Mouse (Mus musculus) spleen, postnatal 4 days (tissue): ENCODE results near the gene Glis1.
A peak's percentile ranks its signal among the peaks of the same experiment; 100 is the strongest.

Experiments
- DNase-seq, 2 experiments: peaks; one replicate each; pipeline ENCODE4 v3.0.0; 2022; ENCODE audit warnings: low spot score in 2 of 2

Gene Glis1

DNA sequence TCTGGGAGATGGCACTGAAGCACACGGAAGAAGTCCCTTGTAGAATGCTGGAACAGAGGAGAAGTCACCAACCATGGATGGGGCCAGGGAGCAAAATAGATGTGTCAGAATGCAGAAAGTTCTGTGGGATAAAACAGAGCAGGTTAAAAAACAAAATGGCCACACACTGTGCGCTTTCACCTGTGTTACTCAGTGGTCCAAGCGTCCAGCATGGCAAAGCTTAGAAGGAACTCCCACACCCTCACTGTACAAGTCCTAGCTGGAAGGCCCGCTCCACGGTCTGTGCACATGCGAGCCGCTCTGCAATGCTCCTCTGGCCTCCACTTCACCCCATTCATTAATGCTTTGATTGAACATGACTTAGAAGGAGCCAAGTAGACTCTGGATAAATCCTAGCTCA, 81.2 kb downstream of the Glis1 start:
- peak in 1 of 2 experiments; percentile 55 for DNase-seq

DNA sequence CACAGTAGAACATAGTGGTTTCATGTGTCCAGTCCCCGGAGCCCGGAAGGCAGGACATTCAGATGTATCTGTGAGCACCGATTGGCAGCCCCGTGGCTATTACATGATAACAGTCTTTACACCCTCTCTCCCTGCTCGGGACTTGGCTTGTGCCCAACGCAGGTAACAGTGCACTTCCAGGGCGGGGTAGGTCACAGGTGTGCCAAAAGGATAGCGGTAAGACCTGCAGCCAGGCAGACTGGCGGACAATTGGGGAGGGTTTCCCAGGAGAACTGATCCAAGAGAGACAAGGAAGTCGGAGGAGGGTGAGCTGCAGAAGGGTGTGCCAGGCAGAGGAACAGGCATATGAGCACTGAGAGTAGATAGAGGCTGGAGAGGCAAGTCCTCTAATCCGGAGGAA, 84.4 kb downstream of the Glis1 start:
- DNase-seq, result peak in 1 of 2 experiments; percentile 56

- DNase-seq, result peak in 1 of 2 experiments; percentile 48
Measured at GRCm38 (mm10) chr4:107520071-107520470, 85.7 kb downstream of the Glis1 start.

DNA sequence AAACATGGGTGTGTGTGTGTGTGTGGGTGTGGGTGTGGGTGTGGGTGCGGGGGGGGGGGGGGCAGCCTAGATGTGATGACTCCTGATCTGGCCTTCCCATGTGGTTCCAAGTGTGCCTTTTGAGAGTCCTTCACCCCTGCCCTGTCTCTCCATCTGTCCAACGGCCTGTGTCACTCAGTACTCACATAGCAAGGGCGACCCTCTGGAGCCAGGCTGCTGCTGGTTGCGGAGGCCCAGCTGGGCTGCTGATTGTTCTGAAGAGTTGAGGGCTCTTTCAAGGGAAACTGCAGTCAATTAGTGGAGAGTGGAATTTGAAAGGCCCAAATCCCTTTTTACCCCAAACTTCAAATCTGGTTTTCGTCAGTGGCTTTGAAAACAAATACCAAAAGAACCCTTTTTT, 86.4 kb downstream of the Glis1 start:
- peak in 1 of 2 experiments; percentile 51 for DNase-seq

DNA sequence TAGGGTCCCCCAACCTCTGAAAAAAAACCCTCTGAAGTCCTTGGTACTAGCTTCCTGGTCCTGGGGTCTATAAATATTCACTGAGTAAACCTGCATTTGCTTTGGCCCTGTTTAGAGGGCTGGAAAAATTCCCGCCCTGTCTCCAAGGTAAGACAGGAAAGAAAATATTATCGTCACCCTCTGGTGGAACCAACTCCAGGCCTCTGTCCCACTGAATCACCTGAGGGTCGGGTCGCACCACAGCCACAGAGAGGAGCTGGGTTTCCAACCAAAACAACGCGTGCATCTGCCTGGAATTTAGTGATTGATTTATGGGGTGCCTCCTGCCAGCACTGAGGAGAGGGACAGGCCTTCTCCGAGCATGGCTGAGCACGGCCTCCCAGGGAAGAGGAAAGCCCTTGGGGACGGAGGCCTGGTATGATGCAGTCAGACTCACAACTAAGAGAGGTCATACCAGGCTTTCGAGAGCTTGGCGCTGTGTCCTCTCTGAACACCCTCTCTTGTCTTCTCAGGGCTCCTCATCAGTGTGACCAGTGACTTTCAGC, 89.3 kb downstream of the Glis1 start:
- DNase-seq, result peak; percentile 9 to 52

GRCm38 (mm10) chr4:107535126-107535525, 100.7 kb downstream of the Glis1 start:
- DNase-seq, result no peak

DNA sequence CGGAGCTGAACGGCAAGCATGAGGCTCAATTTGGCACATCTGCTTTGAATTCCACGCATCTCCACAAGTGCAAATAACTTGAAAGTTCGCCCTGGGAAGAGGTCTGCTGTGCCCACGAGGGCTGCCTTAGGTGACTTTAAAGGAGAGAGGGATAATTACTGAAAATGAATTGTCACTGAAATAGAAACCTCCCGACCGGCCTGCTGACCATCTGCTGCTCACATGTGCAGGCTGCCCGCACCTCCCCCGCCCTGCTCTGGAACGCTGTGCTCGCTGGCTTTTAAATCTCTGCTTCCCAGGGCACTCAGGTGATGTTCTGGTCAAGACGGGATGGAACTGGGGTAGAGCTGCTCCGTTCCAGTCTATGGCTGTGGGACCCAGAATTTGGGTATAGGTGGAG, 103.7 kb downstream of the Glis1 start:
- DNase-seq, result no peak

DNA sequence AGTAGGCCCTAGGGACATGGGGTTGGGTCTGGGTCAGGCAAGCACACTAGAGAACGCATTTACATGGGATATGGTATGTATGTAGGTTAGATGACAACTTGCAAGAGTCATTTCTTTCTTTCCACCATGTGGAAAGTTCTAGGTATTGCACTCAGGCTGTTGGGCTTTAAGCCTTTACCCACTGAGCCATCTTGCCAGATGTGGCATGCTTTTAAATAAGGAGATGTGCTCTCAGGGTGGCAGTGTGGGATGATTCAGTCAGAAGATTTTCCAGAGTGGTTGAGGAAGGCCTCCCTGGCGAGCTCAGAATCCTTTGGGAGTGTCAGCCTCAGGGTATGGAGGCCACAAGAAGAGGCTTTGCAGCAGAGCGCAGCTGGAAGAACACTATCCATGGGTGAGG, 104.2 kb downstream of the Glis1 start:
- no peak for DNase-seq

GRCm38 (mm10) chr4:107539021-107539420, 104.6 kb downstream of the Glis1 start:
- DNase-seq, result no peak

GRCm38 (mm10) chr4:107541821-107542220, 107.4 kb downstream of the Glis1 start:
- no peak for DNase-seq

DNA sequence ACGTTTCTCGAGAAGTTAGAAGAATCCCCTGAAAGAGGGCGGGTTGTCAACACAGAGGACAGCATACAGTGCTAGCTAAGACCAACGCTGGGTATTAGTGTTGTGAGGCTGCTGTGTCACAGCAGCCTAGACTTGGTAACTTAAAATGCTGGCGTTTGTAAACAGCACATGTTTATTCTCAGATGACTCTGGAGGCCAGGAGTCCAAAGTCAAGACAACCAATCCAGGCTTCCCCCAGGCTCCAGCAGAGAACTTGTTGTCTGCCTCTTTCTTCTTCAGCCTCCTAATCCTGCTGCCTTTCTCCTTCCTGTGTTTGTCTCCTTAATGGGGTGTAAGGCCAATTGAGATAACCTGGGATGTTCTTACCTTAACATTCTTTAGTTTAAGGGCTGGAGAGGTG, 110.5 kb downstream of the Glis1 start:
- DNase-seq, result no peak

- DNase-seq, result no peak
Measured at GRCm38 (mm10) chr4:107545726-107546125, 111.3 kb downstream of the Glis1 start.

DNA sequence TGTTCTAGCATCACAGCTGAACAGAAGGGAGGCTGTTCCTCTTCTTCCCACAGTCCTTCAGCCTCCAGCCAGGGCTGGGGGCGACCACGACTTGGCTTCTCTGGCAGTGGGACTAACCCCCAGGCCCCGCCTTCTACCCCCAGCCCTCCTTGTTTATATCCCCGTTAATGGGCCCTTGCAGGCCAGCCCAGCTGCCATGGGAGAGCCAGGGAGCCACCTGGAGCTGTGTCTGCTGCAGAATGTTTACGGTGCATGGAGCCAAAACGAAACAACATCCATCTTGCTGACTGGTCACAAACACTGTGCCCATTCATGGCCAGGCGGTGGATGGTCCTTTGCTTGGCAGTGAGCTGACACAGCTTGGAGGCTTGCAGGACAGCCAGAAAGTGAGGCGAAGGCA, 112.1 kb downstream of the Glis1 start:
- no peak for DNase-seq

GRCm38 (mm10) chr4:107550096-107550495, 115.7 kb downstream of the Glis1 start:
- no peak for DNase-seq

DNA sequence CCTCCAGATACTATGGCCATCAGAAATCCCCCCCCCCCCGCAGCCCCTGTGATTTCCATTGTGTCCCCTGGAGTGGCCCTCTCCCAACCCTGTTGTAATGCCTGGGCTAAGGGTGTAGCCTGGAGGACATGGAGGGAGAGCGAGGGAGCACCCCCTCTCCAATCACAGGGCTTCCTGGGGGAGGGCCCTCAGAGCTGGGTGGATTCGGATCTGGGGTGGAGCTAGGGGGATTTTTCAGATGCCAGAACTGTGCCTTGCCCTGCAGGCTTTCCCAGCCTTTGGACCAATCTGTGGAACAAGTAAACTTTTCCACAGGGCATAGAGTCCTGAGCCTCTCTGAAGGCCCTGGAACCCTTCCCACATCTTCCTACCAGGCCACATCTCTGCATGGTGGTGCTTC, 116.2 kb downstream of the Glis1 start:
- DNase-seq, result no peak

DNA sequence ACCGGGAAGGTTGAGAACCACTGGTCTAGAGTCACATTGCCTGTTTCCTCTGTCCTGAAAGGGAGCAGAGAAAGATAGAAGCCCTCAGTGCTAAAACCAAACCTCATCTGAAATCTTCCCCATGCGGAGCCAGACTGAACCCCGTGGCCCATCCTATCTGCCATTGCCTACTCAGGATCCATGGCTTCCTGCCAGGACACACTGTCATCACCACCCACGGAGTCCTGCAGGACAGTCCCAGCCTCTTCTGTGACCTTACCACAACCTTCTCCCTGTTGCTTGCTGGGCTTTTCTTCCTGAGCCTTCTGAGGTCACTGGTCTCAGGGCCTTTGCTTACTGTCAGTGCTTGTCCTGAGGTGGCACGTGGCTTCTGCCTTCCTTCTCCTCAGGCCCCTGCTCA, 118.3 kb downstream of the Glis1 start:
- DNase-seq, result no peak

GRCm38 (mm10) chr4:107553774-107554173, 119.4 kb downstream of the Glis1 start:
- no peak for DNase-seq

DNA sequence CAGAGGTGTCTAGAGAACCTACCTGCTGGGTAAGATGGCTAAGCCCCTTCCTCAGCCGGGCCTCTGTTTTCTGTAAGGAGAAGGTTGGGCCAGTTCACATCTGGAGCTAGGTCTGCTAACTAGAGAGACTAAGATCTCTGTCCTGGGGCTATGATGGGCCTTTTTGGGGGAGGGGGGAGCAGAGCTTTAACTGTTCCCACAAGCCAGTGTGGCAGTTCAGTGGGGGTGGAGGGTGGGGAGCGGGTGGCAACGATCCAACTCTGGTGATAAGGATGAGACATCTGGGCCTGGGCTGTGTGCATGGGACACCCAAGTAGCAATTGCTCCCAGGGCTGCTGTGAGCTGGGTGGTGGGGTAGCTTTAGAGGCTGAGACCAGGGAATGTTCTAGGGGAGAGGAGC, 124.4 kb downstream of the Glis1 start:
- no peak for DNase-seq

DNA sequence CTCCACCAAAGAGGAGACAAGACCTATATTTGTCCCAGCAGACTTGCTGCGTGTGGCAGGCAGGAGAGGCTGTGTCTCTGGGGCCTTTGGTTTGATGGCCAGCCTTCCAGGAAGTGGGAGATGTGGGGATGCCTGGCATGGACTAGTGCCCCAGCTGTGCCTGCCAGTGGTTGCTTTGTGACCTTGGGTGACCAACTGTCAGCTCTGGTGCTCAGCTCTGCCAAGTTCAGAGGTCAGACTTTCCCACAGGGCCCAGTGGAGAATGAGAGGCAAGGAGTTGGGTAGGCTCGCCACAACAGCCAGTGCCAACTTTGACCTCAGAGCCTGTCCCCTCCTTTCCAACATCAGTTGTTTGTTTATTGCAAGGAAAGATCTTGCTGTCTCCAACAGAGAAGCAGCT, 126.7 kb downstream of the Glis1 start:
- no peak for DNase-seq

- DNase-seq, result no peak
Measured at GRCm38 (mm10) chr4:107568159-107568558, 133.8 kb downstream of the Glis1 start.

DNA sequence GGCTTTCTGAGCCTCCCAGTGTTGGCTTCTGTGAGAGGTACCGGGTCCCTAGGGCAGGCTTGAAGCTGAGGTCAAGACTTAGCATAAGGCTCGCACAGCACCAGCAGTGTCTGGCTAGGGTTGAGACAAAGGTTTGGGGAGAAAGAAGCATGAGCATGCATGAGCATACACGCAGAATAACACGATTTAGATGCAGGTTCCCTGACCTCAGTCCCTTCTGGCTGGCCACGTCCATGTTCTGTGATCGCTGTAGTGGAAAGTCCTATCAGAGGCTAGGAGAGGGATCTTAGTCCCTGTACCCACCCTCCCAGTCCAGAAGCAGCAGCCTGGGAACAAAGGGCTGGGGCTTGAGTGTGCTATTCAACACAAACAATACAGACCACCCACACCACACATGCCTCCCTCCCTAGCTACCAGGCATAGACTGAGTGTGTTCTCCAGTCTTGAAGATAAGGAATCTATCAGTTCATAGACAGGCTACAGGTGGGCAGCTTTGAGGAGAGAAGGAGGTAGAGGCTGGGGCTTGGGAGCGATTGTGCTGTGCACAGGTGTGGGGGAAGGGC, 134.6 kb downstream of the Glis1 start:
- no peak for DNase-seq

- no peak for DNase-seq
Measured at GRCm38 (mm10) chr4:107570329-107571014, 136.1 kb downstream of the Glis1 start.

DNA sequence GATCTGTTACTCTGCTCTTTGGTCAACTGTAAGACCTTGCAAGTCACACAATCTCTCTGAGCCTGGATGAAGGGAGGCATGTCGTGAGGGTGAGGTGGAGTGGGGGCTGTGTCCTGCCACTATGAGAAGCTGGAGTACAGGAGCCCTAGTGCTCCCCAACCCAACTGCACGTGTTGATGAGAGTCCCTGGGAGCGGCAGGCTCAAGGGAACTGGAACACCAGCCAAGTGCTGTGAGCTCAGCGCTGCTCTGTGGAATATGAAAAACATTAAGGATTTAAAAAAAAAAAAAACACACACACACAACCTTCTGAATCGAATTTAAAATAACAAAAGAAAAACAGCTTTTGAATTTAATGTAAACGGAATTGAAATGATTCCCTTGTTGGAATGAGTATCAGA, 141.4 kb downstream of the Glis1 start:
- DNase-seq, result no peak

GRCm38 (mm10) chr4:107576742-107577141, 142.4 kb downstream of the Glis1 start:
- no peak for DNase-seq
